Mouse (Mus musculus) liver, postnatal 0 days (tissue): ENCODE data around the gene Fuz.

Experiments
- CTCF ChIP-seq: sonication (generic); IDR thresholded peaks from 2 replicates; pipeline ENCODE4 v1.5.1; 2016; ENCODE audit warnings: antibody characterized with exemption, low read depth
- EP300 ChIP-seq: IDR thresholded peaks from 2 replicates; pipeline ENCODE4 v1.6.1; 2016; ENCODE audit warnings: antibody characterized with exemption, low read depth, mild to moderate bottlenecking

DNA sequence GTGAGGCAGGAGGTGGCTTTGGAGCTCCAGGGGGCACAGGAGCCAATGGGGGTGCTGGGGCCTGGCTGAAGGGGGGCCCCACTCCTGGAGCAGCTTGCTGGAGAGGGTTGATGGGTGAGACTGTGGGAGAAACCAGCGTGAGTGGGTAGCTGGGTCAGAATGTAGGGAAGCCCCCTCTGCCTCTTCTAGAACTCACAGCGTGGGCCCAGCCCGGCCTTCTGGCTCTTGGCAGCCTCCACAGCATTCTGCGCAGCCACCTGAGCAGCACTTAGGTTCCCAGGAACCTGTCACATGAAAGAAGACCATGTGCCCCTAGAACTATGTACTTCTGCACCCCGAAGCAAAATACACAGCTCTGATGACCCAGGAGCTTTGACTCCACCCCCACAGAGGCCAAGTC is 11.2 kb upstream of the Fuz start:
- TF ChIP-seq EP300 (no peak), CTCF (no peak)
